Mouse (Mus musculus) G1E (cell line): Measurements from ENCODE around the gene Mesp2. TPM values are rescaled to one million over a fixed set of nuclear protein-coding genes. Genes with fewer than 3 reads are reported as not detected.

Experiments used
- ATAC-seq: 2 replicates; pipeline ENCODE4 v1.8.0; 2016; ENCODE audit warnings: mild to moderate bottlenecking; ENCODE audit not compliant: insufficient number of reproducible peaks, poor library complexity, low FRiP score, severe bottlenecking; ENCODE audit errors: extremely low read depth
- DNase-seq: peaks from one replicate; pipeline ENCODE4 v3.0.0; 2012; ENCODE audit warnings: low spot score
- H3K27me3 ChIP-seq: 2 replicates; pipeline ENCODE4 v1.6.1; 2012; ENCODE audit warnings: mild to moderate bottlenecking, low read length, inconsistent platforms; ENCODE audit not compliant: insufficient read depth
- H3K36me3 ChIP-seq: replicated peaks from 2 replicates; pipeline ENCODE3; 2012; ENCODE audit warnings: mild to moderate bottlenecking, inconsistent platforms
- H3K4me1 ChIP-seq: 2 replicates; pipeline ENCODE4 v1.6.1; 2012; ENCODE audit warnings: low read depth, low read length, inconsistent platforms, mixed read lengths; ENCODE audit not compliant: insufficient read depth
- H3K4me3 ChIP-seq: 2 replicates; pipeline ENCODE4 v1.5.1; 2012; ENCODE audit warnings: low read depth, mild to moderate bottlenecking, inconsistent platforms, low read length, moderate library complexity, mixed read lengths
- H3K9me3 ChIP-seq: replicated peaks from 2 replicates; pipeline ENCODE4 v1.6.1; 2012; ENCODE audit warnings: inconsistent platforms
- CTCF ChIP-seq: IDR thresholded peaks from 2 replicates; pipeline ENCODE4 v1.5.1; 2012; ENCODE audit warnings: low read depth, low read length, inconsistent platforms, mixed read lengths
- GATA1 ChIP-seq: IDR thresholded peaks from 2 replicates; pipeline ENCODE4 v1.6.1; 2012; ENCODE audit warnings: borderline replicate concordance, low read length, inconsistent platforms, mixed read lengths
- GATA2 ChIP-seq: IDR thresholded peaks from 2 replicates; pipeline ENCODE4 v1.6.1; 2012; ENCODE audit warnings: low read depth, low read length, inconsistent platforms, borderline replicate concordance
- POLR2AphosphoS5 ChIP-seq: IDR thresholded peaks from 2 replicates; pipeline ENCODE4 v1.6.1; 2012; ENCODE audit warnings: low read depth, low read length, inconsistent platforms; ENCODE audit not compliant: insufficient replicate concordance
- TAL1 ChIP-seq: conservative IDR thresholded peaks from 2 replicates; pipeline ENCODE4 v1.6.1; 2012; ENCODE audit warnings: low read depth, low read length, inconsistent platforms, mixed read lengths
- polyA plus RNA-seq: library from polyadenylated mRNA; stranded (reverse); fragments of >175 nt; gene quantifications from 2 replicates; pipeline ENCODE4 v1.2.3, GENCODE M21; 2012
- total RNA-seq, 2 experiments: library from RNA; stranded (forward) in 1 of 2; stranded (reverse) in 1 of 2; fragments of 200-1000 nt in 1 of 2; fragments of >200 nt in 1 of 2; fragmentation: Nextera tagmentation in 1 of 2; gene quantifications; 2 replicates each; pipeline ENCODE4 v1.2.3; 2014 to 2017

Mesp2 gene
- total and polyA plus RNA-seq, 3 experiments: not detected

- H3K27me3 ChIP-seq: peaks cover 33% of the 10 kb centered on the region; the same call in 1 of the 2 replicates
- DNase-seq (no peak), ATAC-seq (no peak)
- TF ChIP-seq GATA2: no peak
- TF ChIP-seq CTCF: peak; percentile 15; the same call in 1 of the 2 replicates
- no peak overlapping the region for H3K4me3 ChIP-seq
- H3K9me3 ChIP-seq: no peaks in the 10 kb centered on the region
- no peaks in the 10 kb centered on the region for H3K4me1 ChIP-seq
- H3K36me3 ChIP-seq: no peaks in the 10 kb centered on the region
Observed at GRCm38 (mm10) chr7:79792635-79793421, 17.7 kb upstream of the Mesp2 start.

DNA sequence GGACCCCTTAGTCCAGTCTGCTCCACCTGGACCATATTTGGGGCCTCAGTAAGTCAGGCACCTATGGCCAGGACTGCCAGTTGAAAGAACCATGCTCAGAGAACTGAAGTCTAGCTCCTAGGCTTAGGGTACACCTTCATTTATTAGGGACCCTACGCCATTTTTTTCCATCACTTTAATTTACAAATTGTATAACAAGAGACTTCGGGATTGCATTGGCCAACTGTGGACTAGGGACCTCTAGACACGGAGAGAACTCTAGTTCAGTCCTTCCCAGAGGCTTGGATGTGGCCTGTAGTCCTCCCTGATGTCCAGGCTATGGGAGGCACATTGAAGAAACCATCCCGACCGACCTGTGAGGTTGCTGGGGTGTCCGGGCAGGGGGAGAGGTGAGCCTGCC, 16.8 kb upstream of the Mesp2 start, which contains the start of gene Mesp1:
Mesp1 (minus strand) TSS at position 101 of the 400 bp plus-strand sequence.
- TF ChIP-seq TAL1: no peak
- TF ChIP-seq POLR2AphosphoS5: no peak
- no peak for TF ChIP-seq GATA2
- no peak for TF ChIP-seq CTCF
- TF ChIP-seq GATA1: no peak
- H3K9me3 ChIP-seq: no peaks in the 10 kb centered on the region
- H3K36me3 ChIP-seq: no peaks in the 10 kb centered on the region
- H3K27me3 ChIP-seq: peaks cover 30% of the 10 kb centered on the region; the same call in 1 of the 2 replicates
- no peak within 1 kb of the TSS for H3K4me3 ChIP-seq
- no peak for DNase-seq
- ATAC-seq: no peak
- no peaks in the 10 kb centered on the region for H3K4me1 ChIP-seq

DNA sequence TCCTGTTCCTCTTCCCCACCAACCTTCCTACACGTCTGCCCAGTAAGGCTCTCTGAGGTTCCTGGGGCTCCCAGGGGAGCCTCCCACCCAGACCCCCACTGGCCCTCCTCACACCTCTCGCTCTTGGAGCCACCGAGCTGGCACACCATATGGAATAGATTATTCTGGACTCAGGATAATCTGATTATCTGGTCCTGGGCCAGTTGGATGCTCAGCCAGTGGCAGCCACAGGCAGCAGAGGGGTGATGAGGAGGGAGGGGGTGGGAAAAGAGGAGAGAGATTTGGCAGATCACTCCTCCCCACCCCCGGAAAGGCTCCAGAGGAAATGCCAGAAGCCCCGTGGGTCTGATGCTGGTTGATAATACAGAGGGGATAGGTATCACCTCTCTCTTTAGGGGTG, 11.9 kb upstream of the Mesp2 start:
- peaks cover 36% of the 10 kb centered on the region; the same call in 1 of the 2 replicates for H3K27me3 ChIP-seq
- H3K9me3 ChIP-seq: no peaks in the 10 kb centered on the region
- H3K4me3 ChIP-seq: no peak overlapping the region
- no peaks in the 10 kb centered on the region for H3K4me1 ChIP-seq
- ATAC-seq: no peak
- DNase-seq: no peak
- TF ChIP-seq POLR2AphosphoS5 (no peak), CTCF (no peak)
- H3K36me3 ChIP-seq: no peaks in the 10 kb centered on the region

DNA sequence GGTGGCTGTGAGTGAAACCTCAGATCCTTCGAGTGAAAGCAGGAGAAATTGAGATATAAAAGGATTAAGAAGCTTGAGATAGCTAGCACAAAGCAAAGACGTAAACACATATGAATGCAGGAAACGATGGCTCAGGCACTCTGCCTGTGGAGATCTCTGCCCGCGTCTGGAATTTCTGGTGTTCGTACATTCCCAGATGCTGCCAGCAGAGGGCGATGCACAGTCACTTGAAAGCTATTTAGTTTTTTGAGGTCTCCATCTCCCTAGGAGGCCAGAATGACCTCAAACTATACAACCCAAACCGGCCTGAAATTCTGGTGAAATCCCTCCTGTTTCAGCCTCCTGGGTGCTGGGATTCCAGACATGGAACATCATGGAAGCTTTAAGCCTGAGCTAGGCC, 11.5 kb upstream of the Mesp2 start:
- H3K4me3 ChIP-seq: no peak overlapping the region
- no peak for ATAC-seq
- no peaks in the 10 kb centered on the region for H3K4me1 ChIP-seq
- H3K36me3 ChIP-seq: no peaks in the 10 kb centered on the region
- H3K9me3 ChIP-seq: no peaks in the 10 kb centered on the region
- H3K27me3 ChIP-seq: peaks cover 33% of the 10 kb centered on the region; the same call in 1 of the 2 replicates
- peak; percentile 37 for DNase-seq
- TF ChIP-seq CTCF: 0 out of 2 replicates have a peak, but pooled peaks have one; percentile 34
- no peak for TF ChIP-seq POLR2AphosphoS5

DNA sequence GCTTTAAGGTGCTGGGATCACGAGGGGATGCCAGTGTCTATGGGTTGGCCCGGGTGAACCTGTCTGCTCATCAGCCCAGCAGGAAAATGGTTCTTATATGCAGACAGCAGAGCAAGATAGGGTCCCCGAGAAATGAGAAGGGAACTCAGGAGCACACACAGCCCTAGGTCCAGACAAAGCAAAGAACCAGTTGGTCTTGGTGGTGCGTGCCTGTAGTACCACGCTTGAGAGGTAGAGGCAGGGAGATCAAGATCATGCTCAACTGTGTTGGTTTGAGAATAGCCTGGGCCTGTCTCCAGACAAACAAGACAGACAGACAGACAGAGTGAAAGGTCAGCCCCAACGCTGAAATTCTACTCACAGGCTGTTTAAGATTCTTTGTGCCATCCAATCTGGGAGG, 11.0 kb upstream of the Mesp2 start:
- Histone ChIP-seq H3K4me3 (no peak overlapping the region), H3K27me3 (peaks cover 33% of the 10 kb centered on the region; the same call in 1 of the 2 replicates), H3K4me1 (no peaks in the 10 kb centered on the region), H3K9me3 (no peaks in the 10 kb centered on the region), H3K36me3 (no peaks in the 10 kb centered on the region)
- TF ChIP-seq TAL1 (no peak), POLR2AphosphoS5 (no peak), CTCF (no peak), GATA2 (no peak), GATA1 (no peak)
- DNase-seq (no peak), ATAC-seq (no peak)

DNA sequence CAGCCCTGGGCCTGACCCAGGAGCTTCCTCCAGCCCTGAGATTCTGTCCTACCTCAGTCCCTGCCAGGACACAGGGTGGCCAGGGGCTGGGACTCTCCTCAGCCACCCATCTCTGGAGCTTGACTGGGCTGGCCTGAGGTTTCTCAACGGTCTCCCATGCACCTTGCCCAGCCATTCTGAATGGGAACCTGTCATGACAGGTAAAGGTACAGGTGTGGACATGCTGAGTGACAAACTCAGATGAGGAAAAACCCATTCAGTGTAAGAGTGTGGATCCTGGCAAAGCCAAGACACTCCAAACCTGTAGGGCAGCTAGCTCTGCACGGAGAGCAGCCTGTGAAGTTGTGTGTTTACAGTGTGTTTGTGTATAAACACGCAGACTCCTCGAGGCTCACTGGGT, 10.2 kb upstream of the Mesp2 start:
- no peak for TF ChIP-seq GATA1
- no peak for TF ChIP-seq GATA2
- no peak for TF ChIP-seq POLR2AphosphoS5
- TF ChIP-seq CTCF: no peak
- TF ChIP-seq TAL1: no peak
- Histone ChIP-seq H3K27me3 (peaks cover 37% of the 10 kb centered on the region; the same call in 1 of the 2 replicates), H3K4me3 (no peak overlapping the region), H3K36me3 (no peaks in the 10 kb centered on the region), H3K9me3 (no peaks in the 10 kb centered on the region), H3K4me1 (no peaks in the 10 kb centered on the region)
- no peak for DNase-seq
- no peak for ATAC-seq

DNA sequence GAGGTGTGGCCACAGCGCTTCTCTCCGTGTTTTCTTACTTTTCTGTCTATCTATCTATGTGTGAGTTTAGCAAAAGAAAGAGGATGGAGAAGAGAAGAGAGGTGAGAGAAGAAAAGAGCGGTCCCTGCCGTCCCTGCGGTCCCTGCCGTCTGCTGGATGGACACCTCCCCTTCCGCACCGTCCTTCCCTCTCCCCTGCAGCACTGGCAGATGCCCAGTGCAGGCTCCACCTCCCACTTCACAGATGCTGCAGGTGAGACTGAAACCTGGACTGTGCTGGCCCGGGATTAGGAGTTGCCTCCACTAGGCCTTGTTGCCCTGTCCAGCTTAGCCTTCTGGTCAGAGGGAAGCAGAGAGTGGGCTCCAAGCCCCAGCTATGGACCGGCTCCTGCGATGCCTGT, 9.1 kb upstream of the Mesp2 start:
- no peak for TF ChIP-seq CTCF
- TF ChIP-seq POLR2AphosphoS5: no peak
- TF ChIP-seq GATA1: no peak
- no peak for TF ChIP-seq TAL1
- TF ChIP-seq GATA2: no peak
- no peak for DNase-seq
- H3K36me3 ChIP-seq: no peaks in the 10 kb centered on the region
- H3K9me3 ChIP-seq: no peaks in the 10 kb centered on the region
- H3K4me3 ChIP-seq: no peak overlapping the region
- no peaks in the 10 kb centered on the region for H3K4me1 ChIP-seq
- peaks cover 37% of the 10 kb centered on the region; the same call in 1 of the 2 replicates for H3K27me3 ChIP-seq
- ATAC-seq: no peak
